ENCODE assay signal across 9 mouse cellular contexts in genomic region chr6:100975835-100976234, GRCm38 (mm10).
DNase-seq lines count a peak whose midpoint lies in the region; ATAC-seq and TF ChIP-seq lines count a peak whose summit lies in the region.
"Had no signal": no experiment of that assay in that cellular context is flagged by ENCODE, and none has a peak within 500 bp of the region (broad histone marks: within the 10 kb centered on the region; RNA-seq: fewer than 3 reads in every experiment).

No protein-coding gene starts in this region.

- WGBS in hindbrain, embryonic 16.5 days = 44% methylated on average over 6 of the region's 6 CpGs
- WGBS in midbrain, embryonic 15.5 days = 41% methylated on average over 6 of the region's 6 CpGs
- 44% methylated on average over 6 of the region's 6 CpGs for WGBS in heart, embryonic 11.5 days (ENCODE audit: insufficient replicate concordance)

- no peak for TF ChIP-seq CTCF in left cerebral cortex, adult 2 months (IDR thresholded peaks at IDR 0.05)

- DNase-seq in cerebellum, postnatal 10 days = peak; percentile 40 to 43
- DNase-seq in left cerebral cortex, adult 2 months (ENCODE audit: extremely low spot score in 1 of 2, low spot score in 2 of 2) = no peak
- no peak for DNase-seq in left cerebral cortex, adult 9 months (ENCODE audit: low spot score in 2 of 2)
- DNase-seq in cerebellum, postnatal 4 days (ENCODE audit: low spot score in 2 of 2) = no peak

- H3K4me3 ChIP-seq in left cerebral cortex, adult 2 months = peak overlapping the region; percentile 14
- no peak overlapping the region for H3K4me3 ChIP-seq in hindbrain, embryonic 16.5 days (ENCODE audit: low read length)
- H3K4me3 ChIP-seq in midbrain, embryonic 15.5 days = no peak overlapping the region
- H3K4me3 ChIP-seq in heart, embryonic 11.5 days (ENCODE audit: low read depth, low read length) = no peak overlapping the region

- no peaks in the 10 kb centered on the region for H3K9me3 ChIP-seq in hindbrain, embryonic 16.5 days (ENCODE audit: control insufficient read depth, low read length)
- no peaks in the 10 kb centered on the region for H3K9me3 ChIP-seq in midbrain, embryonic 15.5 days
- H3K9me3 ChIP-seq in heart, embryonic 11.5 days (replicated peaks; ENCODE audit: control insufficient read depth, low read length) = no peaks in the 10 kb centered on the region

- H3K4me1 ChIP-seq in hindbrain, embryonic 16.5 days (ENCODE audit: control insufficient read depth, insufficient read depth, low read depth, low read length) = peaks cover 13% of the 10 kb centered on the region
- peaks cover 17% of the 10 kb centered on the region for H3K4me1 ChIP-seq in midbrain, embryonic 15.5 days
- H3K4me1 ChIP-seq in heart, embryonic 11.5 days (ENCODE audit: control insufficient read depth, insufficient read depth, low read length) = 0 out of 2 replicates have a peak, but pooled peaks cover 4% of the 10 kb centered on the region

- H3K27me3 ChIP-seq in hindbrain, embryonic 16.5 days (replicated peaks; ENCODE audit: control insufficient read depth, insufficient read depth, low read length) = no peaks in the 10 kb centered on the region
- H3K27me3 ChIP-seq in midbrain, embryonic 15.5 days (replicated peaks) = no peaks in the 10 kb centered on the region
- H3K27me3 ChIP-seq in heart, embryonic 11.5 days (ENCODE audit: control insufficient read depth, insufficient read depth, low read length) = no peaks in the 10 kb centered on the region

- H3K9ac ChIP-seq in hindbrain, embryonic 16.5 days (ENCODE audit: low read depth, low read length) = no peak overlapping the region
- no peak overlapping the region for H3K9ac ChIP-seq in midbrain, embryonic 15.5 days
- H3K9ac ChIP-seq in heart, embryonic 11.5 days (ENCODE audit: low read depth, low read length) = no peak overlapping the region

- H3K27ac ChIP-seq in left cerebral cortex, adult 2 months = no peak overlapping the region; the same call in 1 of the 2 replicates
- no peak overlapping the region for H3K27ac ChIP-seq in hindbrain, embryonic 16.5 days (ENCODE audit: low read depth, low read length)
- no peak overlapping the region for H3K27ac ChIP-seq in midbrain, embryonic 15.5 days
- no peak overlapping the region for H3K27ac ChIP-seq in heart, embryonic 11.5 days (ENCODE audit: low read depth, low read length)

- H3K4me2 ChIP-seq in hindbrain, embryonic 16.5 days (ENCODE audit: low read length) = peak overlapping the region; percentile 23
- peak overlapping the region; percentile 2; the same call in 1 of the 2 replicates for H3K4me2 ChIP-seq in midbrain, embryonic 15.5 days
- no peak overlapping the region for H3K4me2 ChIP-seq in heart, embryonic 11.5 days

- intact Hi-C loops in left cerebral cortex, adult 2 months (cut with DNase I) = no loop called here

- no peaks in the 10 kb centered on the region for H3K36me3 ChIP-seq in hindbrain, embryonic 16.5 days (ENCODE audit: control insufficient read depth, insufficient read depth, low read length)
- H3K36me3 ChIP-seq in midbrain, embryonic 15.5 days (replicated peaks) = no peaks in the 10 kb centered on the region
- no peaks in the 10 kb centered on the region for H3K36me3 ChIP-seq in heart, embryonic 11.5 days (ENCODE audit: control insufficient read depth, insufficient read depth, low read length)

- no peak for ATAC-seq in cerebellum, adult (ENCODE audit: insufficient number of reproducible peaks, low FRiP score, low TSS enrichment)
- ATAC-seq in hindbrain, embryonic 16.5 days = peak; percentile 35; the same call in 1 of the 2 replicates
- 0 out of 2 replicates have a peak, but pooled peaks have one; percentile 38 for ATAC-seq in midbrain, embryonic 15.5 days (replicated peaks)
- no peak for ATAC-seq in heart, embryonic 11.5 days (replicated peaks; ENCODE audit: insufficient number of reproducible peaks, low FRiP score, low TSS enrichment)
- ATAC-seq: inflammation-experienced regulatory T-cells, adult 6 months had no signal

Comparison
In these comparisons a context has a peak if more than half of its experiments do, and no peak if none do; other contexts are left out.
1. DNase-seq: peak in cerebellum, postnatal 10 days (2 of 2); none in left cerebral cortex, adult 2 months (0 of 2), left cerebral cortex, adult 9 months (0 of 2) and cerebellum, postnatal 4 days (0 of 2).
2. ATAC-seq: peak in hindbrain, embryonic 16.5 days (single experiment) and midbrain, embryonic 15.5 days (single experiment); none in cerebellum, adult (single experiment) and heart, embryonic 11.5 days (single experiment).